Mouse (Mus musculus) hindbrain, embryonic 13.5 days (tissue): ENCODE results near the gene Aff3. TPM values are rescaled to one million over a fixed set of nuclear protein-coding genes. Genes with fewer than 3 reads are reported as not detected.

Experiments
- ATAC-seq: fragments of 200-750 bp; cut with Nextera tagmentation; 2 replicates; pipeline ENCODE4 v1.8.0; 2017; ENCODE audit warnings: moderate TSS enrichment; ENCODE audit not compliant: low FRiP score
- H3K27ac ChIP-seq: fragments of 300-500 bp; sonication (generic); 2 replicates; pipeline ENCODE4 v1.5.1; 2015; ENCODE audit warnings: inconsistent platforms, mild to moderate bottlenecking, moderate library complexity
- H3K27me3 ChIP-seq: fragments of 300-500 bp; sonication (generic); 2 replicates; pipeline ENCODE4 v1.6.1; 2015; ENCODE audit warnings: mild to moderate bottlenecking, inconsistent platforms
- H3K36me3 ChIP-seq: fragments of 300-500 bp; sonication (generic); 2 replicates; pipeline ENCODE4 v1.6.1; 2015; ENCODE audit warnings: mild to moderate bottlenecking, inconsistent platforms
- H3K4me1 ChIP-seq: fragments of 300-500 bp; sonication (generic); replicated peaks from 2 replicates; pipeline ENCODE4 v1.6.1; 2015; ENCODE audit warnings: inconsistent platforms
- H3K4me2 ChIP-seq: fragments of 300-500 bp; sonication (generic); 2 replicates; pipeline ENCODE4 v1.6.1; 2015; ENCODE audit warnings: inconsistent platforms, mild to moderate bottlenecking, moderate library complexity
- H3K4me3 ChIP-seq: fragments of 300-500 bp; sonication (generic); 2 replicates; pipeline ENCODE4 v1.5.1; 2015; ENCODE audit warnings: mild to moderate bottlenecking, inconsistent platforms
- H3K9ac ChIP-seq: fragments of 300-500 bp; sonication (generic); 2 replicates; pipeline ENCODE4 v1.6.1; 2015; ENCODE audit warnings: mild to moderate bottlenecking, inconsistent platforms
- H3K9me3 ChIP-seq: fragments of 300-500 bp; sonication (generic); 2 replicates; pipeline ENCODE4 v1.6.1; 2016; ENCODE audit warnings: inconsistent platforms
- WGBS: fragments of 180-500 bp; shearing (Covaris S2); methylation state at CpG from one replicate; pipeline ENCODE4 v1.1.7; 2015; 5-methylcytosine and 5-hydroxymethylcytosine counted together
- polyA plus RNA-seq: library from polyadenylated mRNA; unstranded; fragments of >200 nt; fragmentation: Nextera tagmentation; extraction: Ambion mirVana; gene quantifications from 2 replicates; pipeline ENCODE4 v1.2.1, GENCODE M21; 2015

Gene Aff3
- polyA plus RNA-seq, 1 experiment from 2014 or later: 19.0 TPM

DNA sequence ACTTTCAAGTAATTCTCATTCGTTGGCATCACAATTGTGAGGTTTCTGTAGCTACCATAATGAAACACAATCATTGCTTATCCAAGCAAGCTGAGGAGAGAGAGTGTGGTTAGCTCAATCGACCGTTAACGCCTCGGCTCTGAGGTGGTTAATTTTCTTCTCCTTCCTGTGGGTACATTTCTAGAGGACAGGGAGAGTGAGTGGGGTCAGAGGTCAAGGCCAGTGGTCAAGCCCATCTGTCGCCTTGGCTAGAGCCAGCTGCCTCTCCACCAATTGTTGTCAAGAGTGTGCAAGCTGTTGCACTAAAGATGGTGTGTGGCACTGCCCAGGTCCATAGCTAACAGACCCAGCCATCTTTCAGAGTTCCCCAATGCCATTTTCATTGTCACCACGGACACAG is 14.7 kb downstream of the Aff3 start:
- WGBS: 55% methylated on average over 7 of the region's 7 CpGs
- Histone ChIP-seq H3K27ac (no peak overlapping the region), H3K4me3 (no peak overlapping the region), H3K27me3 (no peaks in the 10 kb centered on the region), H3K36me3 (no peaks in the 10 kb centered on the region), H3K9me3 (no peaks in the 10 kb centered on the region), H3K4me2 (no peak overlapping the region), H3K4me1 (peaks cover 3% of the 10 kb centered on the region; the same call in 1 of the 2 replicates), H3K9ac (no peak overlapping the region)
- ATAC-seq: no peak

- Histone ChIP-seq H3K27me3 (no peaks in the 10 kb centered on the region), H3K27ac (no peak overlapping the region), H3K4me3 (no peak overlapping the region), H3K4me1 (peaks cover 3% of the 10 kb centered on the region; the same call in 1 of the 2 replicates), H3K9me3 (no peaks in the 10 kb centered on the region), H3K9ac (no peak overlapping the region), H3K4me2 (no peak overlapping the region), H3K36me3 (no peaks in the 10 kb centered on the region)
- 79% methylated on average over 3 of the region's 3 CpGs for WGBS
- no peak for ATAC-seq
These were observed 15.6 kb downstream of the Aff3 start for GRCm38 (mm10) chr1:38649174-38649573.

- WGBS: 23% methylated on average over 4 of the region's 4 CpGs
- H3K27ac ChIP-seq: no peak overlapping the region
- no peaks in the 10 kb centered on the region for H3K27me3 ChIP-seq
These were observed 22.5 kb downstream of the Aff3 start for GRCm38 (mm10) chr1:38642288-38642687.

DNA sequence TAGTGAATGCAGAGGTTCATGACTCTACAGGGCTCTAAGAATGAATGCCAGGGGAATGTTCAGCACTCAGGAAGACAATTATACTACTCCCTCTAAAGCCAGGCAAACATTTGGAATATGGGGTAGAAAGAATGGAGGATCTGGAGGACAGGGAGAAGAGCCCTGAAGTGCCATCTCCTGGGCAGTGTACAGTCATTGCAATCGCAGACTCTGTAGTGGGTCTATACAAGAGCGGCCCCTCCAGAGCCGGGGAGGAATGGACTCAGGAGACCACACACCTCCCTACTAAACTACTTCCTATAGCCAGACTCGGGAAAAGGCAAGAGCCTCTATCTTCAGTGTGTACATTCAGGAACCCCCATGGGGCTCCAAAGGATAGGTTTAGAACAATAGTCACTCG is 25.1 kb downstream of the Aff3 start:
- no peak overlapping the region for H3K27ac ChIP-seq
- 0 out of 2 replicates have a peak, but pooled peaks cover 4% of the 10 kb centered on the region for H3K4me1 ChIP-seq
- no peak for ATAC-seq
- H3K4me3 ChIP-seq: no peak overlapping the region
- no peaks in the 10 kb centered on the region for H3K9me3 ChIP-seq
- H3K9ac ChIP-seq: no peak overlapping the region
- no peaks in the 10 kb centered on the region for H3K27me3 ChIP-seq
- WGBS: 77% methylated on average over 5 of the region's 5 CpGs
- H3K4me2 ChIP-seq: no peak overlapping the region
- no peaks in the 10 kb centered on the region for H3K36me3 ChIP-seq

More at GRCm38 (mm10) chr1:38642288-38642687, 22.5 kb downstream of the Aff3 start:
- ATAC-seq: no peak
- Histone ChIP-seq H3K4me2 (no peak overlapping the region), H3K4me1 (no peaks in the 10 kb centered on the region), H3K9ac (no peak overlapping the region), H3K9me3 (no peaks in the 10 kb centered on the region), H3K4me3 (no peak overlapping the region), H3K36me3 (no peaks in the 10 kb centered on the region)

- H3K4me2 ChIP-seq: no peak overlapping the region
- no peak overlapping the region for H3K9ac ChIP-seq
- no peak overlapping the region for H3K4me3 ChIP-seq
- H3K27me3 ChIP-seq: no peaks in the 10 kb centered on the region
- H3K36me3 ChIP-seq: no peaks in the 10 kb centered on the region
- H3K27ac ChIP-seq: no peak overlapping the region
- ATAC-seq: no peak
- peaks cover 20% of the 10 kb centered on the region for H3K4me1 ChIP-seq
- H3K9me3 ChIP-seq: no peaks in the 10 kb centered on the region
- WGBS: 52% methylated on average over 7 of the region's 7 CpGs
These were observed 29.2 kb downstream of the Aff3 start for GRCm38 (mm10) chr1:38635596-38635995.

DNA sequence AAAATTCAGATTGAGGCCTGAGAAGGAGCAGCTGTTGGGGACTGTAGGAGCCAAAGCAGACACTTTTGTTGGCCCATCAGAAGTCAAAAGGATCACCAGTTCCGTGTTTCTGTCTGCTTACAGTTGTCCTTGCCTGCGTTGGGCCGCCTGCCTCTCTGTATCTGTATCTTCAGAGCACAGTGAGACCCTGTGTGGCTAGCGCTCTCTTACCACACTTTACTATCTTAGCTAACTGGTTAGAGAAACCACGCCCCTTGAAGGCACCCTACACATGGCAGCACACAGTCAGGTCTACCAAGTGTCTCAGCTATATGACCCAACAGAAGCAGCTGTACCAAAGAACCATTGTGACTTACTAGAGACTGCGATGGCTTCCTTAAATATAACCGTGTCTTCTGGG is 30.7 kb downstream of the Aff3 start:
- 89% methylated on average over 7 of the region's 7 CpGs for WGBS
- Histone ChIP-seq H3K4me1 (peaks cover 26% of the 10 kb centered on the region), H3K4me2 (no peak overlapping the region), H3K27ac (no peak overlapping the region), H3K9me3 (no peaks in the 10 kb centered on the region), H3K27me3 (no peaks in the 10 kb centered on the region), H3K9ac (no peak overlapping the region), H3K36me3 (no peaks in the 10 kb centered on the region), H3K4me3 (no peak overlapping the region)
- no peak for ATAC-seq

GRCm38 (mm10) chr1:38632461-38633180 is 32.1 kb downstream of the Aff3 start:
- Histone ChIP-seq H3K9me3 (no peaks in the 10 kb centered on the region), H3K4me2 (no peak overlapping the region), H3K27me3 (no peaks in the 10 kb centered on the region), H3K27ac (no peak overlapping the region), H3K9ac (no peak overlapping the region), H3K36me3 (no peaks in the 10 kb centered on the region), H3K4me1 (peaks cover 41% of the 10 kb centered on the region), H3K4me3 (no peak overlapping the region)
- ATAC-seq: no peak
- WGBS: 70% methylated on average over 16 of the region's 16 CpGs

- Histone ChIP-seq H3K36me3 (no peaks in the 10 kb centered on the region), H3K9ac (no peak overlapping the region), H3K4me3 (no peak overlapping the region), H3K4me2 (no peak overlapping the region), H3K4me1 (peaks cover 41% of the 10 kb centered on the region), H3K27me3 (no peaks in the 10 kb centered on the region), H3K27ac (0 out of 2 replicates have a peak overlapping the region, but pooled peaks have one; percentile 4), H3K9me3 (no peaks in the 10 kb centered on the region)
- no peak for ATAC-seq
- 23% methylated on average over 7 of the region's 7 CpGs for WGBS
These were observed 33.1 kb downstream of the Aff3 start for GRCm38 (mm10) chr1:38631501-38632279.

DNA sequence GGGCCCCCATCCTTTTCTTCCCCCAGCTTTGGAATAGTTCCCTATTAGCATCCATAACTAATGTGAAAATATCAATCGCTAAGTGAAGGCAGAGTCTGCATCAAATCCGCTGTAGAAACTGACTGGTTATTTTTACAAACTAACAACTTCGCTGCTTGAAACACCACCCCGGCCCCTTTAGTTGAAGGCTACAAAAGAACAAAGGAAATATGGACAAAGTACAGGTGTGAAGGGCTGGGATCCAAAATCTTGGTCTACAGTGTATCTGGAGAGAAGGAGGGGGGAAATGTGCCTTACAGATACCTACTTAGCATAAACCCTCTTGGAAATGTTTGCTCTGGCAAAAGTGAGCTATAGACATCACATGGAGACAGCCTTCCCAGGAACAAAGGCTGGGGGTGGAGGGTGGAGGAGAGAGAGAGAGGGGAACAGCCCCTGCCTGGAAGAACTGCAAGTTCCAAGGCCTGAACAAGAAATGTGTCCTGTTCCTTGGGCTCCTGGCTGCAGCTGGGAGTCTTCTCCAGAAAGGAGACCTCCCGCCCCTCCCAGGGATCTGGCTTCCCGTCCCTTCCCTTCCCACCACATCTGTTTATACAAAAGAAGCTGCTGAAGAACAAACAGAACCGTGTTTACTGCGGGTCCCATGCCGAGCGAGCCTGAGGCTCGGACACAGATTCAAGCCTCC is 35.7 kb downstream of the Aff3 start:
- Histone ChIP-seq H3K4me2 (no peak overlapping the region; the same call in 1 of the 2 replicates), H3K4me1 (peaks cover 58% of the 10 kb centered on the region), H3K27ac (peak overlapping the region; percentile 98), H3K27me3 (no peaks in the 10 kb centered on the region), H3K4me3 (no peak overlapping the region), H3K36me3 (no peaks in the 10 kb centered on the region), H3K9ac (0 out of 2 replicates have a peak overlapping the region, but pooled peaks have one; percentile 3), H3K9me3 (no peaks in the 10 kb centered on the region)
- 13% methylated on average over 11 of the region's 11 CpGs for WGBS
- no peak for ATAC-seq

- H3K36me3 ChIP-seq: no peaks in the 10 kb centered on the region
- 18% methylated on average over 8 of the region's 8 CpGs for WGBS
- no peak overlapping the region; the same call in 1 of the 2 replicates for H3K4me3 ChIP-seq
- peak overlapping the region; percentile 83 for H3K4me2 ChIP-seq
- no peaks in the 10 kb centered on the region for H3K27me3 ChIP-seq
- peak; percentile 17; the same call in 1 of the 2 replicates for ATAC-seq
- H3K27ac ChIP-seq: peak overlapping the region; percentile 98
- H3K9me3 ChIP-seq: no peaks in the 10 kb centered on the region
- peak overlapping the region; percentile 98; the same call in 1 of the 2 replicates for H3K9ac ChIP-seq
- peaks cover 63% of the 10 kb centered on the region for H3K4me1 ChIP-seq
These were observed 36.3 kb downstream of the Aff3 start for GRCm38 (mm10) chr1:38628426-38628825.

- Histone ChIP-seq H3K4me3 (peak overlapping the region; percentile 95), H3K9me3 (no peaks in the 10 kb centered on the region), H3K4me1 (peaks cover 66% of the 10 kb centered on the region), H3K27me3 (no peaks in the 10 kb centered on the region), H3K36me3 (no peaks in the 10 kb centered on the region), H3K27ac (peak overlapping the region; percentile 98), H3K4me2 (peak overlapping the region; percentile 83), H3K9ac (peak overlapping the region; percentile 98)
- peak; percentile 62 for ATAC-seq
- 2% methylated on average over 31 of the region's 42 CpGs for WGBS
These were observed 36.9 kb downstream of the Aff3 start for GRCm38 (mm10) chr1:38627683-38628361.
